Mouse (Mus musculus): ENCODE results near the gene Slc18a3. TPM values are rescaled to one million over a fixed set of nuclear protein-coding genes. Genes with fewer than 3 reads are reported as not detected.

Slc18a3 gene
- polyA plus RNA-seq, 1 experiment from 2014 or later = 7.3 TPM

GRCm38 (mm10) chr14:32496115-32496850 is 31.6 kb upstream of the Slc18a3 start:
- peaks cover 3% of the 10 kb centered on the region; the same call in 1 of the 2 replicates for H3K27me3 ChIP-seq
- no peak for ATAC-seq (ENCODE audit: low FRiP score)
- H3K36me3 ChIP-seq = no peaks in the 10 kb centered on the region
- H3K9ac ChIP-seq = no peak overlapping the region
- 76% methylated on average over 8 of the region's 8 CpGs for WGBS
- no peaks in the 10 kb centered on the region for H3K9me3 ChIP-seq (replicated peaks)
- no peak overlapping the region for H3K4me2 ChIP-seq (replicated peaks)
- no peak overlapping the region for H3K4me3 ChIP-seq
- H3K27ac ChIP-seq = no peak overlapping the region
- H3K4me1 ChIP-seq = no peaks in the 10 kb centered on the region

- H3K27ac ChIP-seq = no peak overlapping the region
- H3K27me3 ChIP-seq = peaks cover 3% of the 10 kb centered on the region
- peak overlapping the region; percentile 18; the same call in 1 of the 2 replicates for H3K4me3 ChIP-seq
- 18% methylated on average over 13 of the region's 13 CpGs for WGBS
- ATAC-seq (ENCODE audit: low FRiP score) = no peak
- H3K9ac ChIP-seq = 0 out of 2 replicates have a peak overlapping the region, but pooled peaks have one; percentile 23
- no peaks in the 10 kb centered on the region for H3K4me1 ChIP-seq
- no peaks in the 10 kb centered on the region for H3K36me3 ChIP-seq
- H3K9me3 ChIP-seq (replicated peaks) = no peaks in the 10 kb centered on the region
- H3K4me2 ChIP-seq (replicated peaks) = peak overlapping the region; percentile 47
Observed at GRCm38 (mm10) chr14:32492521-32492920, 27.9 kb upstream of the Slc18a3 start.

- Histone ChIP-seq H3K27me3 (no peaks in the 10 kb centered on the region; the same call in 1 of the 2 replicates), H3K9me3 (replicated peaks) (no peaks in the 10 kb centered on the region), H3K4me1 (no peaks in the 10 kb centered on the region), H3K27ac (no peak overlapping the region), H3K4me3 (no peak overlapping the region), H3K36me3 (no peaks in the 10 kb centered on the region), H3K4me2 (replicated peaks) (no peak overlapping the region), H3K9ac (no peak overlapping the region)
- WGBS = 12% methylated on average over 3 of the region's 3 CpGs
- no peak for ATAC-seq (ENCODE audit: low FRiP score)
Observed at GRCm38 (mm10) chr14:32482061-32482460, 17.4 kb upstream of the Slc18a3 start.

GRCm38 (mm10) chr14:32477581-32477980 is 12.9 kb upstream of the Slc18a3 start:
- Histone ChIP-seq H3K9ac (no peak overlapping the region), H3K27ac (no peak overlapping the region), H3K36me3 (no peaks in the 10 kb centered on the region), H3K4me3 (no peak overlapping the region), H3K9me3 (replicated peaks) (no peaks in the 10 kb centered on the region), H3K4me2 (replicated peaks) (no peak overlapping the region), H3K4me1 (no peaks in the 10 kb centered on the region), H3K27me3 (no peaks in the 10 kb centered on the region; the same call in 1 of the 2 replicates)
- 59% methylated on average over 1 of the region's 1 CpGs for WGBS
- ATAC-seq (ENCODE audit: low FRiP score) = no peak

GRCm38 (mm10) chr14:32476559-32476958 is 11.9 kb upstream of the Slc18a3 start:
- no peak overlapping the region for H3K4me3 ChIP-seq
- no peaks in the 10 kb centered on the region; the same call in 1 of the 2 replicates for H3K27me3 ChIP-seq
- H3K4me1 ChIP-seq = no peaks in the 10 kb centered on the region
- no peaks in the 10 kb centered on the region for H3K36me3 ChIP-seq
- no peaks in the 10 kb centered on the region for H3K9me3 ChIP-seq (replicated peaks)
- no peak for ATAC-seq (ENCODE audit: low FRiP score)
- 77% methylated on average over 6 of the region's 6 CpGs for WGBS
- no peak overlapping the region for H3K4me2 ChIP-seq (replicated peaks)
- no peak overlapping the region for H3K9ac ChIP-seq
- no peak overlapping the region for H3K27ac ChIP-seq

GRCm38 (mm10) chr14:32472996-32473395 is 8.3 kb upstream of the Slc18a3 start:
- Histone ChIP-seq H3K27ac (no peak overlapping the region), H3K9ac (no peak overlapping the region), H3K4me1 (no peaks in the 10 kb centered on the region), H3K4me2 (replicated peaks) (no peak overlapping the region), H3K4me3 (no peak overlapping the region), H3K9me3 (replicated peaks) (no peaks in the 10 kb centered on the region), H3K36me3 (no peaks in the 10 kb centered on the region), H3K27me3 (peaks cover 5% of the 10 kb centered on the region)
- 14% methylated on average over 4 of the region's 4 CpGs for WGBS
- peak; percentile 69; the same call in 1 of the 2 replicates for ATAC-seq (ENCODE audit: low FRiP score)

GRCm38 (mm10) chr14:32467606-32468005 is 3.0 kb upstream of the Slc18a3 start:
- no peaks in the 10 kb centered on the region for H3K9me3 ChIP-seq (replicated peaks)
- peaks cover 30% of the 10 kb centered on the region for H3K4me1 ChIP-seq
- peaks cover 57% of the 10 kb centered on the region for H3K27me3 ChIP-seq
- H3K27ac ChIP-seq = no peak overlapping the region
- H3K4me2 ChIP-seq (replicated peaks) = no peak overlapping the region
- no peak overlapping the region for H3K4me3 ChIP-seq
- H3K9ac ChIP-seq = no peak overlapping the region
- ATAC-seq (ENCODE audit: low FRiP score) = no peak
- no peaks in the 10 kb centered on the region for H3K36me3 ChIP-seq
- WGBS = 6% methylated on average over 5 of the region's 5 CpGs

- Histone ChIP-seq H3K36me3 (no peaks in the 10 kb centered on the region), H3K27ac (no peak within 1 kb of the TSS), H3K4me1 (peaks cover 30% of the 10 kb centered on the region), H3K27me3 (peaks cover 74% of the 10 kb centered on the region), H3K4me3 (peak within 1 kb of the TSS; percentile 40), H3K9ac (peak within 1 kb of the TSS; percentile 14; the same call in 1 of the 2 replicates), H3K9me3 (replicated peaks) (no peaks in the 10 kb centered on the region; the same call in 1 of the 2 replicates), H3K4me2 (replicated peaks) (peak within 1 kb of the TSS; percentile 64)
- ATAC-seq (ENCODE audit: low FRiP score) = no peak
- WGBS = 14% methylated on average over 13 of the region's 13 CpGs
Observed at GRCm38 (mm10) chr14:32465889-32466288, 1.2 kb upstream of the Slc18a3 start, which contains the start of gene Chat. Gene Chat (minus strand): TSS chr14:32465989.

- WGBS = 2% methylated on average over 6 of the region's 11 CpGs
- no peak overlapping the region for H3K9ac ChIP-seq
- no peaks in the 10 kb centered on the region; the same call in 1 of the 2 replicates for H3K9me3 ChIP-seq (replicated peaks)
- H3K36me3 ChIP-seq = no peaks in the 10 kb centered on the region
- no peak overlapping the region for H3K27ac ChIP-seq
- H3K4me3 ChIP-seq = peak overlapping the region; percentile 40
- peaks cover 32% of the 10 kb centered on the region for H3K4me1 ChIP-seq
- H3K4me2 ChIP-seq (replicated peaks) = peak overlapping the region; percentile 64
- no peak for ATAC-seq (ENCODE audit: low FRiP score)
- H3K27me3 ChIP-seq = peaks cover 78% of the 10 kb centered on the region
Observed at GRCm38 (mm10) chr14:32465506-32465870, 838 bp upstream of the Slc18a3 start.

- no peaks in the 10 kb centered on the region for H3K36me3 ChIP-seq
- H3K27ac ChIP-seq = no peak overlapping the region
- peaks cover 98% of the 10 kb centered on the region for H3K27me3 ChIP-seq
- H3K4me2 ChIP-seq (replicated peaks) = peak overlapping the region; percentile 64
- no peak for ATAC-seq (ENCODE audit: low FRiP score)
- H3K4me1 ChIP-seq = peaks cover 33% of the 10 kb centered on the region
- 4% methylated on average over 74 of the region's 74 CpGs for WGBS
- no peak overlapping the region for H3K9ac ChIP-seq
- no peaks in the 10 kb centered on the region; the same call in 1 of the 2 replicates for H3K9me3 ChIP-seq (replicated peaks)
- H3K4me3 ChIP-seq = peak overlapping the region; percentile 40
Observed at GRCm38 (mm10) chr14:32463211-32464040, 1.2 kb downstream of the Slc18a3 start.

GRCm38 (mm10) chr14:32452552-32452951 is 12.1 kb downstream of the Slc18a3 start:
- peaks cover 24% of the 10 kb centered on the region for H3K27me3 ChIP-seq
- WGBS = 16% methylated on average over 4 of the region's 4 CpGs
- H3K4me1 ChIP-seq = peaks cover 11% of the 10 kb centered on the region

GRCm38 (mm10) chr14:32446989-32447388 is 17.7 kb downstream of the Slc18a3 start:
- H3K4me3 ChIP-seq = no peak overlapping the region
- H3K27ac ChIP-seq = no peak overlapping the region
- H3K9ac ChIP-seq = no peak overlapping the region
- H3K4me1 ChIP-seq = peaks cover 4% of the 10 kb centered on the region; the same call in 1 of the 2 replicates
- H3K4me2 ChIP-seq (replicated peaks) = no peak overlapping the region
- H3K9me3 ChIP-seq (replicated peaks) = no peaks in the 10 kb centered on the region
- peaks cover 5% of the 10 kb centered on the region; the same call in 1 of the 2 replicates for H3K27me3 ChIP-seq
- no peak for ATAC-seq (ENCODE audit: low FRiP score)
- no peaks in the 10 kb centered on the region for H3K36me3 ChIP-seq
- 84% methylated on average over 6 of the region's 6 CpGs for WGBS

More at GRCm38 (mm10) chr14:32452552-32452951, 12.1 kb downstream of the Slc18a3 start:
- H3K36me3 ChIP-seq = no peaks in the 10 kb centered on the region
- H3K4me2 ChIP-seq (replicated peaks) = no peak overlapping the region
- ATAC-seq (ENCODE audit: low FRiP score) = peak; percentile 60; the same call in 1 of the 2 replicates
- H3K27ac ChIP-seq = no peak overlapping the region
- H3K9me3 ChIP-seq (replicated peaks) = no peaks in the 10 kb centered on the region
- H3K4me3 ChIP-seq = no peak overlapping the region
- no peak overlapping the region for H3K9ac ChIP-seq

All from hindbrain, embryonic 12.5 days (tissue).